Mouse (Mus musculus) gastrocnemius, postnatal 25 days (tissue): ENCODE data around the gene C9. TPM values are rescaled to one million over a fixed set of nuclear protein-coding genes. Genes with fewer than 3 reads are reported as not detected.

Experiments used
- DNase-seq: peaks from one replicate; pipeline ENCODE4 v3.0.0; 2022
- total RNA-seq, 2 experiments: library from RNA; stranded (reverse); gene quantifications; 1 replicate in 1 of 2; 2 replicates in 1 of 2; pipeline ENCODE4 v1.2.3; 2021

The C9 gene
- total RNA-seq, 2 experiments from 2014 or later: not detected

DNA sequence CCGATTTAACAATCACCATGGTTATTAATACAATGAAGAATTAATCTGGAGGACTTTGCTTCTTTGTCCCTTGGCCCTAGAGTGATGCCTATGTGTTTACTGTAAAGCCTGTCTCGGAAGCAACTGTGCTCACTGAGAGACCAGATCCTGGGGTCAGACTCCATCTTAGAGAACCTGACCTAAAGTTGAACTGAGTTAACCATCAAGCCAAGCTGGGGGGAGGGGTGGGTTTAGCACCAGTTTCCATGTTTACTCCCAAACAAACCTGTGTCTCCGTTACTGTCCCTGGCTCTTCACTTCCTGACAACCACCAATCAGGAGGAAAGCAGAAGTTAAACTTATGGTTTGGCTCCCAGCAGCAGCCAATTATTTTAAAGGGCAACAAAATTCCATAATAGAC lies 38.4 kb downstream of the C9 start:
- DNase-seq: no peak

DNA sequence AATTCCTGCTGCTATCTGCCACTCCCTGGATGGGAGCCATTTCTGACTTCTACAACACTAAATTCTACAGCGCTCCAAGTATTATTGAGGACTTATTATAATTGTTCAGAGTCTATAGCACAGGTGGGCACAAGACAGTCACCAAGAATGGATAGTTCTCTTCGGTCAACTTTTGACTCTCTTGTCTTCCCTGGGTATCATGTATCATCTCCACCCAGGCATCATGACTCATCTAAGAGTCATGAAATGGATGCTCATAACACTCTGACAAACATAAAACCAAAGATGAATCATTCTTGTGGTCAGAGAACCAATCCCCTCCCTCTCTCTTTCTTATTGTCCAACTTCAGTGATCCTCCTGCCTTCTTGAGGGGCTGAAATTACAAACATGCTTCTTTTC lies 47.3 kb downstream of the C9 start:
- no peak for DNase-seq

DNA sequence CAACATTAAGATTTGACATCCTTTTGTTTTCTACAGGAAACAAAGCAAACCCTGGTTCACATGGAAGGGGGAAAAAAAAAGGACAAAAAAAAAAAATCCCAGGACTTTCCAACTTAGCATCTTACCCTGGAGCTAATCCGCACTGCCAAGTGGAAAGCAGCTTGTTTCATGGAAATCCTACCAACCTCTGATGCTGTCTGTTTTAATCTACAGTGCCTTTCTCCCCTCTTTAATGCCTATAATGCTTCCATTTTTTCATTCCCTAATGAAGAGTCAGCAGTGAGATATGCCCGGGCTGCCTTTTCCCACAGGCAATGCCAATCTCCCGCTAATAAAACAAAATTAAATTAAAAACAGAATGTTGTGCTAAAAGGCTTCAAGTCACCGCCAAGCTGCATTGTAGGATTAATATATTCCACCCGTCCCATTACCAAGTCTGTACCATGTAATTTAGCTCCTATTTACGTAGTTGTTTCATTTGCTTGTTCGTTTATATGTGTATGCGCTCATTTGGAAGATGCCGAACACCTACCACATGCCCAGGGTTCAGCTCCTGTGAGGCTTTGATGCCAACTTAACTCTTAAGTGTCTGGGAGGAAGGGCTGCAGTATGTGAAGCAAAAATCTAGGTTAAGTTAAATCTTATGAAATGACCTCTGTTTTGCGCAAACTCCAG lies 53.4 kb downstream of the C9 start:
- DNase-seq: no peak

DNA sequence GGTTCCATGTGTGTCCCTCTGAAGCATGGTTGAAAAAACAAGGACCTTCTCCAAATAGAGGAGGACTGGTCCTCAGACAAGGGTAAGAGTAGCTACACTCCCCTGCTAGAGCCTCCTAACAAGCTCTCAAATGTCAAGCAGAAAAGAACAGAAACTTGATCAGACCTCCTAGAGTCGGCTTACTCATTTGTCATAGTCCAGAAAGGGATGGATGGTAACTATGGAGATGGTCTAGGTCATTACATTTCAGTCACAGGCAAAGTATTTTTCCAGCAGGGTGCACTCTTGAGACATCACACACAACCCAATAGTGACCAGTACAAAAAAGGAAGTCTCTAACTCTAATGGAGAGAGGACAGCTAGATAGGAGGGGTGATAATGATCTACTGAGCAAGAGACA lies 55.7 kb downstream of the C9 start:
- DNase-seq: no peak

DNA sequence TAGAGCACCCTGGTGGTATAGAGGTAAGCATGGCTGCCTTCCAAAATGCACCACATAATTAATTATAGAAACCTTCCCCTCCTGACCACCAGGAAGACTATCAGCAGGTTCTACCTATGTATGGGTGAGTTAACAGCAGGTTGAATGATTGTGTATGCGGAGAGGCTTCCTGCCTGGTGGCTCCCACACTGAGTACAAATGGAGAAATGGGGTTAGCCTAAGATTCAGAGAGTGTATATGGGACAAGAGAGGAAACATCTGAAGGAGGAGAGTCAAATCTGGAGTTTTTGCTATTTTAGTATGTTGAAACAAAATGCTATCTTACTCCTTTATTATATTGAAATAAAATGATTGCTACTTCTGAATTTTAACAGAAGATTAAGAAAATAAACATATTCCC lies 72.4 kb downstream of the C9 start:
- DNase-seq: no peak

DNA sequence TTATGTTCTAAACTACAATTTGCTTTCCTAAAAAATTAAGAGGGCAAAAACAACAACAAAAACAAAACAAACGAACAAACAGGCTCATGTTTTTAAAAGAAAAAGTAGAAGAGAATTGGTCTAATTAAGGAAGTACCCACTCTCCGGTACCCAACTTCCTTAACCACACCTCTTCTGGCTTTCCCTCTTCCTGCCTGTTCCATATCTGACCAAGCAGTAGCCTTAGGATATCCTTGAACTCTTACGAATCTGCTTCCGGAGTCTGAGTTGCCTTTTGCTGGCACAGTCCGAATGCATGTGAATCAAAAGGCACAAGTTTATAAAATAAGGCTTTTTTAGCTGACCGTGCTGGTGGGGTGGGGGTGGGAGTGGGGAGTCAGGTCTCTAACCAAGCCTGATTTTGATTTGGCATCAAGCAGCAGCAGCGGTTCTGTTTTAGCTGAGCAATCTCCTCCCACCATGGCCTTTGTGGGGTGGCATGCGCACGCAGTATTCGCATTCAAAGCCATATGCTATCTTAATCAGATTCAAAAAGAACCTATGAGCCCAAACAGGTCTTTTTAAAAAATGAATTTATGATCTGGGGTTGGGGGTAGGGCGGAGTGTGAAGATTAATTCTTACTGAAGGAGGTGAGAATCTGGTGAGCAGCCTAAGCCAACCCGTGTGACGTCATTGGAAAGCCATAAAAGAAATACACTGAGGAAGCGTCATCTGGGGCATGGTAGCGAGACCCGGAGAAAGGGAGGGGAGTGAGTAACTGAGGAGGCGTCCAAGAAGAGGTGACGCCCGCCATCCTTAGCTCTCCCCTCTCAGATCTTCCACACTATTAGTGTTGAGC lies 74.5 kb downstream of the C9 start:
- no peak for DNase-seq

DNA sequence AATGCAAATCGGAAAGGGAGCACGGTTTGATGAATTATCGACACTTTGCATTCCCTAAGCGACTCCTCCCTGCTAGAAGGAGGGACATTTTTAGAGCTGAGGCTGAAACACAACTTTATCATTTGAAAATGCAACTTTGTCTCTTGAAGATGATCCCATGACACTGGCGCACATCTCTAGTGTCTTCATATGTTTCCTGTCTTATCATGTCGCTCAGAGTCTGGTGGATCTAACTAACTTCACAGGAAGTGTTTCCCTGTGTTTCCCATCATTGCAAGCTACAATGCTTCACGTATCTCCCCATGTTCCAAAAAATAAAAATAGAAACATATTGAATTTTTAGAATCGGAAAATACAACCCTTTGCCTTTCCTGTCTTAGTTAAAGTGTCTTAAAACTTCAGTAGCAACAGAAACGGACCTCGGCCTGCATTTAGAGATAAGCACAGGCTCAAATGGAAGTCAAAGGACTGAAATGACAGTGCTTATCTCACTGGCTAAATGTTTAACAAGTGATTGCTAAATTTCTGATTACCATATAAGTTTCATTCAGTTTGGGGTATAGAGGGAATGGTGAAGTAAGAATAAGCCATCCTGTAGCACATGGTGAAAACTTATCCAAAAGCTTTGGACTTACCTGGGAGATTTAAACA lies 75.5 kb downstream of the C9 start:
- no peak for DNase-seq

DNA sequence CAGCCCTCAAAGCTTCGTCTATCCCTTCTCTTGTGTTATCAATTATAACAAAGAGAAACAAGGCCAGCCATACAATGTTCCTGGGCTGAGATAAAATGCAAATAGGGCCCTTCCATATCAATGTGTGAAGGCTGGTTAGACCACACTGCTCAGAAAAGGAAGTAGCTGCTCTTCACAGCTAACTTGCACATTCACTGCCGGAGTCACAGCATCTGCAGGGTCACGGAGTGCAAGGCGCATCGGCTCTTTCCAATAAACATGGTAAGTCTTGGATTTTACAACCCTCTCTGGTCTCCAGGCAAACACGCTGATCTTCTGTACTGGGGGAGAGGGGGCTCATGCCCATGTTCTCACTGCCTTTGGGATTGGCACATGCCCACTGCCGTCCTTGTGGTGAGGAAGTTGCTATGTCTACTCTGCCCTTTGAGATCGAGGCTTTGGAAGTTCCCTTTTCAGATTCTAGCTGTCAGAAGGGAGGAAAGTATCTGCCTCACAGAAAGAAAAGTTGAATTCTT lies 77.6 kb downstream of the C9 start, which contains the start of gene Fyb:
Fyb (plus strand) TSS at position 201 of the 515 bp plus-strand sequence.
- no peak for DNase-seq

DNA sequence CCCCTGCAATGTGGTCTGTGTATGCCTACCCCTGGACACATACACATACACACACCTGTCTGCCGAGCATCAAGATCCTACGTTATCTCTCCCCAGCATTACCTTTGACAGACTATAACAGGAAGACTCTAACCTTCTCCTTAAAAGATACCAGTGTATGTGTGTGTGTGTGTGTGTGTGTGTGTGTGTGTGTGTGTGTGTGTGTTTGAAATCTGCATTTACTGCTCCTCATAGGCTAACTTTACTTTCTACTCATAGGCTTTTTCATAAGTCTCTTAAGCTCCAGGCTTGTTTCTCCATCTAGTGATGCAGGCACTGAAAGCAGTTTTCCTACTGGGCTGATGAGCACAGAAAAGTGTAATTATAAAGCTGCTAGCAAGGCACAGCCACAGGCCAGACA lies 79.7 kb downstream of the C9 start:
- no peak for DNase-seq

DNA sequence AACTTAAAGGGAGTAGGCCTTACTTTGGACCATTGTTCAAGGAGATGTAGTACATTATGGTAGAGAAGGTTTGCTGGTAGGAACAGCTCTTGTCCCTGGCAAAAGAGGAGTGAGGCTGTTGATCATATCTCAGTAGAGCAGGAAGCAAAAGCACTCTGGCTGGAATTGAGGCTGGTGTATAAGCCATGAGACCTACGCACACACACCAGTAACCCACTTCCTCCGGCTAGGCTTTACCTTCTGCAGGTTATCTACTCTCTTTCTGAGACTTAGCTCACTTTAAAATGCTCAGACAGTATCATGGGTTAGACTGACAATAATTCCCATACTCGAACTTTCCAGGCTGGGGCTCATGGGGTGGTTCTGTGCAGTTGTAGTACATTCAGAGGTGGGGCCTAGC lies 80.3 kb downstream of the C9 start:
- DNase-seq: no peak

DNA sequence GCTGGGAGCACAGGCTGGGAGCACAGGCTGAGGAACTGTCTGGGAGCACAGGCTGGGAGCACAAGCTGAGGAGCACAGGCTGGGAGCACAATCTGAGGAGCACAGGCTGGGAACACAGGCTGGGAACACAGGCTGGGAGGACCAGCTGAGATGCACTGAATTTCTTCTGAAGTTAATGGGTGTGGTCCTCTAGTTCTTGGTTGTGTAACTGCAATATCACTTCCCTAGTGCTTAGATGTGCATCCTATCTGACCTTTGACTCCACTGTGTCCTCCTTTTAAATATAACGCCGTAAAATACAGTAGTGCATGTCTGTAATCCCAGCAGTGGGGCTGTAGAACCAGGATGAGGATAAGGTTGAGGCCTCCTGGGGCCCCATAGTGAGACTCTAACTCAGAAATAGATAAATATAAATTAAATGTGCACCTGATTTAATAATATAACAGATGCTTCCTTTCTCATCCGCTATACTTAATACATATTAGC lies 88.8 kb downstream of the C9 start:
- no peak for DNase-seq

DNA sequence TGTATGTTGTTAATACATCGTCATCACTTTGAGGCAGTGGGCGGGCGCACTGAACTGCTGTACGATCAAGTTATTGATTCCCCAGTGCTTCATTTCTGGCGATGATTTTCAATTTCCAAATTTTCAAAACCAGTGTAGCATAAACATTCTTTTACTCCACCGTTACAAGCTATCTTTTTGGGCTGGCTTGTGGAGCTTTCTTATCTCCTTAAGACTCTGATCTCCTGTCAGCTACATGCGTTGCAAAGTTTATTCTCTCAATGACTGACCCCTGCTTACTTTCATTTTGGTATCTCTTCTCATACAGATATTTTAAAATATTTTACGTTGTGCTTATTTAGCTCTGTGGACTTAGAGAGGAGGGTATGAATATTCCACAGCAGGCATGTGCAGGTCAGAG lies 89.5 kb downstream of the C9 start:
- DNase-seq: no peak

DNA sequence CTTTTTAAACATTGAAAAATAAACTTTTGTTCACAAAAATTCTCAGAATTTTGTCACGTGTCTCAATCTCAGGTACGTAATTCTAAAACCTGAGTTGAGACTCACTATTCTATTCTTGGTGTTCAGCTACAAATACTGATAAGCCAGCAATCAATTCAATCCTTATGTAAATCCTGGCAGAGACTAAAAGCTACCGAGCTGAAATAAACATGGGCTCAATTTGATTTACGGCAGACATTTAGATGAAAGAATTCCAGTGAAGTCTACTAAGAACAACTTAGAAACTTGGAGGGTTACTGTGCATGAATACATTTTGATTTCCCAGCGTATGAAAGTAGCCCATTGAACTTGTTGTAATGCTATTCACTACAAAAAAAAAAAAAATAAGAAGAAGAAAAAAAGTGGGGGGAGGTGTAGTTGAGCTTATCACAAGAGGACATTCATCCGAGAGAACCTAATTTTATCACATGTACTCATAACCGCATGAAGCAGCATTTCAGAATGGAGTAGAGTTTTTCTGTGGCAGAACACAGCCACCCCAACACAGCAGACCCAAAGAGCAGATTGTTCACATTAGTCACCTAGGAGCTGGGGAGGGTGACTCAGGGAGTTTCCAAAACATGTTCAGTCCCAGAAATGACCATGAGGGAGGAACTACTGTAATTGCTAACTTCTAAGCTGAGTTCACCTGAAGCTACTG lies 94.7 kb downstream of the C9 start:
- DNase-seq: no peak

Other genes with a start within 250 kb of the C9 start
- 10 to 100 TPM; 11.5 to 16.7 TPM for gene Dab2, start 145.5 kb upstream of the C9 start, total RNA-seq
- gene Fyb, start 77.5 kb downstream of the C9 start, total RNA-seq: 1 to 10 TPM; 1.6 to 2.9 TPM